Mouse (Mus musculus) G1E (cell line): ENCODE measurements around the gene Drc1.

Source experiments
- CTCF ChIP-seq: IDR thresholded peaks from 2 replicates; pipeline ENCODE4 v1.5.1; 2012; ENCODE audit warnings: low read depth, low read length, inconsistent platforms, mixed read lengths
- POLR2AphosphoS5 ChIP-seq: IDR thresholded peaks from 2 replicates; pipeline ENCODE4 v1.6.1; 2012; ENCODE audit warnings: low read depth, low read length, inconsistent platforms; ENCODE audit not compliant: insufficient replicate concordance

GRCm38 (mm10) chr5:30281291-30281732, at the start of gene Drc1:
- TF ChIP-seq CTCF, result no peak
- no peak for TF ChIP-seq POLR2AphosphoS5
